Mouse (Mus musculus): ENCODE data around the gene Irs2. TPM values are rescaled to one million over a fixed set of nuclear protein-coding genes. Genes with fewer than 3 reads are reported as not detected.

Irs2 gene
- polyA plus RNA-seq, 1 experiment from 2014 or later = 6.2 TPM

- ATAC-seq (ENCODE audit: low FRiP score) = no peak
- no peaks in the 10 kb centered on the region for H3K9me3 ChIP-seq (ENCODE audit: control insufficient read depth, low read length)
- peaks cover 72% of the 10 kb centered on the region for H3K4me1 ChIP-seq (ENCODE audit: control insufficient read depth, insufficient read depth, low read length)
- no peak overlapping the region for H3K27ac ChIP-seq (ENCODE audit: low read depth, low read length)
- peak overlapping the region; percentile 70 for H3K4me3 ChIP-seq (ENCODE audit: low read depth, low read length)
- H3K4me2 ChIP-seq = peak overlapping the region; percentile 94
- no peaks in the 10 kb centered on the region for H3K27me3 ChIP-seq (ENCODE audit: control insufficient read depth, insufficient read depth, low read length)
- H3K36me3 ChIP-seq (ENCODE audit: control insufficient read depth, insufficient read depth, low read length) = no peaks in the 10 kb centered on the region; the same call in 1 of the 2 replicates
- 87% methylated on average over 26 of the region's 26 CpGs for WGBS
- no peak for DNase-seq (ENCODE audit: low spot score, missing footprints)
- H3K9ac ChIP-seq (ENCODE audit: low read length) = peak overlapping the region; percentile 84
These were observed 2.6 kb downstream of the Irs2 start for GRCm38 (mm10) chr8:11005460-11006275.

GRCm38 (mm10) chr8:11004781-11005459 lies 3.3 kb downstream of the Irs2 start:
- H3K9me3 ChIP-seq (ENCODE audit: control insufficient read depth, low read length) = no peaks in the 10 kb centered on the region
- H3K4me3 ChIP-seq (ENCODE audit: low read depth, low read length) = peak overlapping the region; percentile 70
- H3K27me3 ChIP-seq (ENCODE audit: control insufficient read depth, insufficient read depth, low read length) = no peaks in the 10 kb centered on the region
- peak overlapping the region; percentile 84 for H3K9ac ChIP-seq (ENCODE audit: low read length)
- DNase-seq (ENCODE audit: low spot score, missing footprints) (peak; percentile 86), ATAC-seq (ENCODE audit: low FRiP score) (no peak)
- peak overlapping the region; percentile 94 for H3K4me2 ChIP-seq
- no peaks in the 10 kb centered on the region; the same call in 1 of the 2 replicates for H3K36me3 ChIP-seq (ENCODE audit: control insufficient read depth, insufficient read depth, low read length)
- no peak overlapping the region for H3K27ac ChIP-seq (ENCODE audit: low read depth, low read length)
- H3K4me1 ChIP-seq (ENCODE audit: control insufficient read depth, insufficient read depth, low read length) = peaks cover 77% of the 10 kb centered on the region
- 72% methylated on average over 22 of the region's 22 CpGs for WGBS

- Histone ChIP-seq H3K4me1 (ENCODE audit: control insufficient read depth, insufficient read depth, low read length) (peaks cover 74% of the 10 kb centered on the region), H3K4me2 (peak overlapping the region; percentile 94), H3K9me3 (ENCODE audit: control insufficient read depth, low read length) (no peaks in the 10 kb centered on the region), H3K36me3 (ENCODE audit: control insufficient read depth, insufficient read depth, low read length) (no peaks in the 10 kb centered on the region; the same call in 1 of the 2 replicates), H3K27me3 (ENCODE audit: control insufficient read depth, insufficient read depth, low read length) (no peaks in the 10 kb centered on the region), H3K9ac (ENCODE audit: low read length) (peak overlapping the region; percentile 84), H3K4me3 (ENCODE audit: low read depth, low read length) (peak overlapping the region; percentile 70), H3K27ac (ENCODE audit: low read depth, low read length) (0 out of 2 replicates have a peak overlapping the region, but pooled peaks have one; percentile 6)
- DNase-seq (ENCODE audit: low spot score, missing footprints) (no peak), ATAC-seq (ENCODE audit: low FRiP score) (no peak)
- 49% methylated on average over 7 of the region's 7 CpGs for WGBS
These were observed 4.3 kb downstream of the Irs2 start for GRCm38 (mm10) chr8:11003917-11004470.

- Histone ChIP-seq H3K27me3 (ENCODE audit: control insufficient read depth, insufficient read depth, low read length) (no peaks in the 10 kb centered on the region), H3K27ac (ENCODE audit: low read depth, low read length) (no peak overlapping the region), H3K4me2 (peak overlapping the region; percentile 94), H3K9ac (ENCODE audit: low read length) (peak overlapping the region; percentile 84), H3K9me3 (ENCODE audit: control insufficient read depth, low read length) (peaks cover 3% of the 10 kb centered on the region; the same call in 1 of the 2 replicates), H3K36me3 (ENCODE audit: control insufficient read depth, insufficient read depth, low read length) (peaks cover 5% of the 10 kb centered on the region), H3K4me1 (ENCODE audit: control insufficient read depth, insufficient read depth, low read length) (peaks cover 77% of the 10 kb centered on the region), H3K4me3 (ENCODE audit: low read depth, low read length) (peak overlapping the region; percentile 70)
- 63% methylated on average over 6 of the region's 6 CpGs for WGBS
- DNase-seq (ENCODE audit: low spot score, missing footprints) (no peak), ATAC-seq (ENCODE audit: low FRiP score) (no peak)
These were observed 5.0 kb downstream of the Irs2 start for GRCm38 (mm10) chr8:11003253-11003652.

- Histone ChIP-seq H3K27me3 (ENCODE audit: control insufficient read depth, insufficient read depth, low read length) (no peaks in the 10 kb centered on the region), H3K4me3 (ENCODE audit: low read depth, low read length) (peak overlapping the region; percentile 70), H3K9ac (ENCODE audit: low read length) (peak overlapping the region; percentile 84), H3K4me2 (peak overlapping the region; percentile 94), H3K27ac (ENCODE audit: low read depth, low read length) (no peak overlapping the region), H3K4me1 (ENCODE audit: control insufficient read depth, insufficient read depth, low read length) (peaks cover 81% of the 10 kb centered on the region), H3K36me3 (ENCODE audit: control insufficient read depth, insufficient read depth, low read length) (peaks cover 5% of the 10 kb centered on the region), H3K9me3 (ENCODE audit: control insufficient read depth, low read length) (peaks cover 3% of the 10 kb centered on the region; the same call in 1 of the 2 replicates)
- no peak for ATAC-seq (ENCODE audit: low FRiP score)
- 40% methylated on average over 6 of the region's 6 CpGs for WGBS
- DNase-seq (ENCODE audit: low spot score, missing footprints) = peak; percentile 89
These were observed 5.4 kb downstream of the Irs2 start for GRCm38 (mm10) chr8:11002816-11003215.

GRCm38 (mm10) chr8:11001062-11001549 lies 7.2 kb downstream of the Irs2 start:
- Histone ChIP-seq H3K27me3 (ENCODE audit: control insufficient read depth, insufficient read depth, low read length) (no peaks in the 10 kb centered on the region), H3K4me3 (ENCODE audit: low read depth, low read length) (peak overlapping the region; percentile 70), H3K9ac (ENCODE audit: low read length) (peak overlapping the region; percentile 27; the same call in 1 of the 2 replicates), H3K4me1 (ENCODE audit: control insufficient read depth, insufficient read depth, low read length) (peaks cover 77% of the 10 kb centered on the region), H3K27ac (ENCODE audit: low read depth, low read length) (no peak overlapping the region), H3K9me3 (ENCODE audit: control insufficient read depth, low read length) (peaks cover 3% of the 10 kb centered on the region; the same call in 1 of the 2 replicates), H3K4me2 (peak overlapping the region; percentile 94), H3K36me3 (ENCODE audit: control insufficient read depth, insufficient read depth, low read length) (peaks cover 5% of the 10 kb centered on the region)
- DNase-seq (ENCODE audit: low spot score, missing footprints) (peak; percentile 91), ATAC-seq (ENCODE audit: low FRiP score) (0 out of 2 replicates have a peak, but pooled peaks have one; percentile 24)
- under 1% methylated on average over 6 of the region's 6 CpGs for WGBS

- H3K9ac ChIP-seq (ENCODE audit: low read length) = no peak overlapping the region
- no peak overlapping the region for H3K4me2 ChIP-seq
- H3K4me3 ChIP-seq (ENCODE audit: low read depth, low read length) = no peak overlapping the region
- peaks cover 3% of the 10 kb centered on the region; the same call in 1 of the 2 replicates for H3K9me3 ChIP-seq (ENCODE audit: control insufficient read depth, low read length)
- no peak overlapping the region for H3K27ac ChIP-seq (ENCODE audit: low read depth, low read length)
- ATAC-seq (ENCODE audit: low FRiP score) (no peak), DNase-seq (ENCODE audit: low spot score, missing footprints) (peak; percentile 72)
- H3K4me1 ChIP-seq (ENCODE audit: control insufficient read depth, insufficient read depth, low read length) = peaks cover 65% of the 10 kb centered on the region
- peaks cover 8% of the 10 kb centered on the region for H3K36me3 ChIP-seq (ENCODE audit: control insufficient read depth, insufficient read depth, low read length)
- no peaks in the 10 kb centered on the region for H3K27me3 ChIP-seq (ENCODE audit: control insufficient read depth, insufficient read depth, low read length)
- 85% methylated on average over 4 of the region's 4 CpGs for WGBS
These were observed 8.7 kb downstream of the Irs2 start for GRCm38 (mm10) chr8:10999538-10999937.

- no peak overlapping the region for H3K4me3 ChIP-seq (ENCODE audit: low read depth, low read length)
- WGBS = 100% methylated on average over 2 of the region's 2 CpGs
- H3K9ac ChIP-seq (ENCODE audit: low read length) = no peak overlapping the region
- H3K27me3 ChIP-seq (ENCODE audit: control insufficient read depth, insufficient read depth, low read length) = no peaks in the 10 kb centered on the region
- no peak overlapping the region for H3K27ac ChIP-seq (ENCODE audit: low read depth, low read length)
- ATAC-seq (ENCODE audit: low FRiP score) = no peak
- DNase-seq (ENCODE audit: low spot score, missing footprints) = peak; percentile 75
- H3K4me1 ChIP-seq (ENCODE audit: control insufficient read depth, insufficient read depth, low read length) = peaks cover 46% of the 10 kb centered on the region
- H3K4me2 ChIP-seq = no peak overlapping the region
- peaks cover 3% of the 10 kb centered on the region; the same call in 1 of the 2 replicates for H3K9me3 ChIP-seq (ENCODE audit: control insufficient read depth, low read length)
- peaks cover 10% of the 10 kb centered on the region for H3K36me3 ChIP-seq (ENCODE audit: control insufficient read depth, insufficient read depth, low read length)
These were observed 12.0 kb downstream of the Irs2 start for GRCm38 (mm10) chr8:10996247-10996646.

Data from midbrain, embryonic 11.5 days (tissue).